In the genomic region with DNA sequence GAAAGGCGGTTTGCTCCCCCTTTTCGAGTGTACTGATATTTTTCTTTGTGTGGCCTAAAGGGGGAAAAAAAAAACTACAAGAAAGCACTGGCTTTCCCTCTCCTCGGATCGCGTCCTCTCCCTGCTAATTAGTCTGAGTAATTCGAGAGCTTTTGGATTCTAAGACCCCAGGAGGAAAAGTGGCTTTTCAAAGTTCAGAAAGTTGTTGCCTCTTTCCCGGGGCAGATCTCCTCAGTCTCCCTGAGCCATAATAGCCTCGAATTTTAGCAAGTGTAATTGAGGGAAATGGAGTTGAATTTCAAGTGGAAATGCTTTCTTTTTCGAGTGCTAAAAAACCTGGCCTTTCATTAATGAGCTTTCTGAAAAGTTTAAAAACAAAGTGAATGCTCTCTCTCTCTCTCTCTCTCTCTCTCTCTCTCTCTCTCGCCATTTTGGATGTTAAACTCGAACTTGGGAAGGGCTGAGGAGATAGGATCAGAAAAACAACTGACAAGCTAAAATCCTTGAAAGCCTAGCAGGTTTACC, we compare ENCODE assay signal across 9 mouse cellular contexts. TPM values are rescaled to one million over a fixed set of nuclear protein-coding genes. Genes with fewer than 3 reads are reported as not detected.
DNase-seq lines count a peak whose midpoint lies in the region; ATAC-seq and TF ChIP-seq lines count a peak whose summit lies in the region.
"Had no signal": no experiment of that assay in that cellular context is flagged by ENCODE, and none has a peak within 500 bp of the region (broad histone marks: within the 10 kb centered on the region; RNA-seq: fewer than 3 reads in every experiment).

No protein-coding gene starts in this region.

- H3K4me2 ChIP-seq in intestine, postnatal 0 days (replicated peaks; ENCODE audit: low read depth): no peak overlapping the region
- H3K4me2 ChIP-seq in intestine, embryonic 16.5 days (ENCODE audit: low read depth, low read length): no peak overlapping the region
- H3K4me2 ChIP-seq in hindbrain, embryonic 12.5 days (replicated peaks): peak overlapping the region; percentile 61
- peak overlapping the region; percentile 68 for H3K4me2 ChIP-seq in neural tube, embryonic 13.5 days

- no peak for DNase-seq in cerebellum, adult 18-20 months
- DNase-seq in lung, adult 18-20 months: no peak
- DNase-seq in ovary, postnatal 14 days (ENCODE audit: low spot score): no peak
- DNase-seq: gastrocnemius, postnatal 36 days had no signal

- H3K9ac ChIP-seq in intestine, postnatal 0 days (ENCODE audit: low read depth, low read length): no peak overlapping the region
- no peak overlapping the region for H3K9ac ChIP-seq in intestine, embryonic 16.5 days (ENCODE audit: low read depth, low read length)
- H3K9ac ChIP-seq in hindbrain, embryonic 12.5 days: peak overlapping the region; percentile 85
- H3K9ac ChIP-seq in neural tube, embryonic 13.5 days: peak overlapping the region; percentile 76

- WGBS in intestine, postnatal 0 days: 1% methylated on average over 11 of the region's 11 CpGs
- WGBS in intestine, embryonic 16.5 days: 1% methylated on average over 11 of the region's 11 CpGs
- WGBS in hindbrain, embryonic 12.5 days: under 1% methylated on average over 11 of the region's 11 CpGs
- under 1% methylated on average over 11 of the region's 11 CpGs for WGBS in neural tube, embryonic 13.5 days

- TF ChIP-seq POLR2A in cortical plate, adult 2 months (IDR thresholded peaks at IDR 0.05; ENCODE audit: extremely low read depth, insufficient read depth, low read length): no peak

- no peaks in the 10 kb centered on the region for H3K9me3 ChIP-seq in intestine, postnatal 0 days (ENCODE audit: control insufficient read depth)
- H3K9me3 ChIP-seq in intestine, embryonic 16.5 days (ENCODE audit: control insufficient read depth, low read length): no peaks in the 10 kb centered on the region
- H3K9me3 ChIP-seq in hindbrain, embryonic 12.5 days (replicated peaks): no peaks in the 10 kb centered on the region
- no peaks in the 10 kb centered on the region for H3K9me3 ChIP-seq in neural tube, embryonic 13.5 days

- H3K4me1 ChIP-seq in intestine, postnatal 0 days (replicated peaks; ENCODE audit: control insufficient read depth, insufficient read depth, low read length): no peaks in the 10 kb centered on the region
- peaks cover 19% of the 10 kb centered on the region for H3K4me1 ChIP-seq in intestine, embryonic 16.5 days (ENCODE audit: control insufficient read depth, insufficient read depth, low read length)
- H3K4me1 ChIP-seq in cortical plate, adult 2 months (ENCODE audit: control insufficient read depth, insufficient read depth, low read length): no peaks in the 10 kb centered on the region
- peaks cover 52% of the 10 kb centered on the region for H3K4me1 ChIP-seq in hindbrain, embryonic 12.5 days
- H3K4me1 ChIP-seq in neural tube, embryonic 13.5 days (replicated peaks): peaks cover 53% of the 10 kb centered on the region

- H3K27me3 ChIP-seq in intestine, postnatal 0 days (replicated peaks; ENCODE audit: control insufficient read depth, insufficient read depth, low read length): peaks cover 97% of the 10 kb centered on the region
- H3K27me3 ChIP-seq in intestine, embryonic 16.5 days (replicated peaks; ENCODE audit: control insufficient read depth, insufficient read depth, low read length): peaks cover 80% of the 10 kb centered on the region
- peaks cover 92% of the 10 kb centered on the region for H3K27me3 ChIP-seq in hindbrain, embryonic 12.5 days
- peaks cover 96% of the 10 kb centered on the region for H3K27me3 ChIP-seq in neural tube, embryonic 13.5 days

- no peak overlapping the region for H3K27ac ChIP-seq in intestine, postnatal 0 days (ENCODE audit: low read depth, low read length)
- no peak overlapping the region for H3K27ac ChIP-seq in intestine, embryonic 16.5 days (ENCODE audit: low read length)
- H3K27ac ChIP-seq in cortical plate, adult 2 months (ENCODE audit: insufficient read depth, low read length): no peak overlapping the region
- 0 out of 2 replicates have a peak overlapping the region, but pooled peaks have one; percentile 73 for H3K27ac ChIP-seq in hindbrain, embryonic 12.5 days
- H3K27ac ChIP-seq in neural tube, embryonic 13.5 days (replicated peaks): peak overlapping the region; percentile 76

- no peaks in the 10 kb centered on the region for H3K36me3 ChIP-seq in intestine, postnatal 0 days (ENCODE audit: control insufficient read depth, insufficient read depth)
- no peaks in the 10 kb centered on the region for H3K36me3 ChIP-seq in intestine, embryonic 16.5 days (ENCODE audit: control insufficient read depth, insufficient read depth, low read length)
- no peaks in the 10 kb centered on the region for H3K36me3 ChIP-seq in hindbrain, embryonic 12.5 days
- H3K36me3 ChIP-seq in neural tube, embryonic 13.5 days: no peaks in the 10 kb centered on the region

- 0 out of 2 replicates have a peak overlapping the region, but pooled peaks have one; percentile 11 for H3K4me3 ChIP-seq in intestine, postnatal 0 days (ENCODE audit: low read depth, low read length)
- no peak overlapping the region for H3K4me3 ChIP-seq in intestine, embryonic 16.5 days (ENCODE audit: low read length)
- H3K4me3 ChIP-seq in cortical plate, adult 2 months (ENCODE audit: insufficient read depth, low read length): peak overlapping the region; percentile 37
- peak overlapping the region; percentile 51 for H3K4me3 ChIP-seq in hindbrain, embryonic 12.5 days
- peak overlapping the region; percentile 51 for H3K4me3 ChIP-seq in neural tube, embryonic 13.5 days

- no peak for TF ChIP-seq CTCF in intestine, postnatal 0 days (IDR thresholded peaks at IDR 0.05; ENCODE audit: low read depth)
- no peak for TF ChIP-seq CTCF in cortical plate, adult 2 months (IDR thresholded peaks at IDR 0.05; ENCODE audit: extremely low read depth, insufficient read depth, low read length)

- ATAC-seq in intestine, postnatal 0 days: no peak
- no peak for ATAC-seq in intestine, embryonic 16.5 days
- no peak for ATAC-seq in hindbrain, embryonic 12.5 days (ENCODE audit: low FRiP score)
- no peak for ATAC-seq in neural tube, embryonic 13.5 days (ENCODE audit: low read depth)

RNA-seq across cellular contexts. Expression of a gene that starts 8.3 kb away (rescaled TPM):
- 0.43 and 0.51 TPM in 2 replicates for polyA plus RNA-seq in intestine, postnatal 0 days (2015; fragmentation: Nextera tagmentation; extraction: Ambion mirVana)
- 1.2 and 1.8 TPM in 2 replicates for polyA plus RNA-seq in intestine, embryonic 16.5 days (2015; fragmentation: Nextera tagmentation; extraction: Ambion mirVana)
- polyA plus RNA-seq in cortical plate, adult 2 months (2012; rRNA removed): 9.2 and 11.7 TPM in 2 replicates
- 17.9 and 20.1 TPM in 2 replicates for polyA plus RNA-seq in hindbrain, embryonic 12.5 days (2016; fragmentation: Nextera tagmentation; extraction: Ambion mirVana)
- 16.0 and 16.7 TPM in 2 replicates for polyA plus RNA-seq in neural tube, embryonic 13.5 days (2015; fragmentation: Nextera tagmentation; extraction: Ambion mirVana)

Comparison
In these comparisons a context has a peak if more than half of its experiments do, and no peak if none do; other contexts are left out.
1. H3K27ac ChIP-seq: peak in hindbrain, embryonic 12.5 days (single experiment) and neural tube, embryonic 13.5 days (single experiment); none in intestine, postnatal 0 days (single experiment), intestine, embryonic 16.5 days (single experiment) and cortical plate, adult 2 months (single experiment).
2. H3K4me2 ChIP-seq: peak in hindbrain, embryonic 12.5 days (single experiment) and neural tube, embryonic 13.5 days (single experiment); none in intestine, postnatal 0 days (single experiment) and intestine, embryonic 16.5 days (single experiment).
3. H3K9ac ChIP-seq: peak in hindbrain, embryonic 12.5 days (single experiment) and neural tube, embryonic 13.5 days (single experiment); none in intestine, postnatal 0 days (single experiment) and intestine, embryonic 16.5 days (single experiment).